Mouse (Mus musculus): ENCODE data around the gene Txndc15.

DNA sequence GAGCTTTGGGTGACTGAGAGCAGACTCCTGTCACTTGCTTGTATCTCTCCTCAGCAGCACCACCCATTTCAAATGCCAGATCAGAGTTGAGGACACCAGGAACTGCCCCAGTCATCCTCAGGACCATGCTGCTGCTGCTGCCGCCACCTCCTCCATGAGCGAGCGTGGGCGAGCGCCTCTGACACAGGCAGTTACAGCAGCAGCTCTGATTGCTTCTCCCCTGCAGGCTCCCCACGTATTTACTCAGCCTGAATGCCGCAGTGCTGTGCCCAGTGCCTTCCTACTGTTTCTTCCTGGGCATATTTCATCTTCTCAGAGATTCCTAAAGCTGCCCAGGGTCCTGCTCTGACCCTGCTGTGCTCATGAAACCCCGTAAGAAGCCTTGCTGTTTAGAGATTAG lies 27.9 kb downstream of the Txndc15 start:
- TF ChIP-seq POLR2A (IDR thresholded peaks at IDR 0.05; ENCODE audit: borderline replicate concordance, extremely low read depth, insufficient read depth, insufficient read length, poor library complexity, severe bottlenecking) (no peak), CTCF (IDR thresholded peaks at IDR 0.05; ENCODE audit: borderline replicate concordance, extremely low read depth, insufficient read depth, insufficient read length) (no peak)
